Mouse (Mus musculus) CH12.LX (cell line): ENCODE measurements around the gene Bbs12. TPM values are rescaled to one million over a fixed set of nuclear protein-coding genes. Genes with fewer than 3 reads are reported as not detected.

Experiments used
- DNase-seq: peaks from one replicate; pipeline ENCODE4 v3.0.0-alpha.2; 2013; ENCODE audit errors: extremely low read depth
- H3K27ac ChIP-seq: 2 replicates; pipeline ENCODE4 v1.5.1; 2012; ENCODE audit warnings: low read depth, mild to moderate bottlenecking, control low read depth, moderate library complexity; ENCODE audit not compliant: insufficient read depth
- H3K27me3 ChIP-seq: replicated peaks from 2 replicates; pipeline ENCODE3; 2012; ENCODE audit warnings: inconsistent platforms
- H3K36me3 ChIP-seq, 2 experiments: replicated peaks in 1 of 2; 2 replicates each; pipeline versions ENCODE3 to v1.6.1; 2012; ENCODE audit warnings: inconsistent platforms in 1 of 2, low read length in 1 of 2, mild to moderate bottlenecking in 1 of 2, mixed read lengths in 1 of 2, moderate library complexity in 1 of 2; ENCODE audit not compliant: control insufficient read depth in 1 of 2, insufficient read depth in 1 of 2
- H3K4me1 ChIP-seq, 2 experiments: 2 replicates each; pipeline ENCODE4 v1.6.1; 2012; ENCODE audit warnings: inconsistent platforms in 1 of 2, moderate library complexity in 1 of 2; ENCODE audit not compliant: insufficient read depth in 2 of 2, control insufficient read depth in 1 of 2
- H3K4me2 ChIP-seq: 2 replicates; pipeline ENCODE4 v1.6.1; 2012; ENCODE audit warnings: low read depth, mild to moderate bottlenecking, control low read depth; ENCODE audit not compliant: poor library complexity, insufficient read depth, severe bottlenecking
- H3K4me3 ChIP-seq, 3 experiments: fragments of 150-350 bp in 1 of 3; sonication (generic) in 1 of 3; replicated peaks in 1 of 3; 2 replicates each; pipeline versions ENCODE3 to v1.5.1; 2011 to 2012; ENCODE audit warnings: low read depth in 2 of 3, low read length in 2 of 3, mild to moderate bottlenecking in 2 of 3, moderate library complexity in 2 of 3, control low read depth in 1 of 3, improper control_type of control experiment in 1 of 3, inconsistent platforms in 1 of 3, mixed read lengths in 1 of 3; ENCODE audit not compliant: poor library complexity in 1 of 3
- H3K79me2 ChIP-seq: replicated peaks from 2 replicates; pipeline ENCODE4 v1.6.1; 2012; ENCODE audit warnings: mild to moderate bottlenecking, moderate library complexity; ENCODE audit not compliant: control insufficient read depth, poor library complexity, insufficient read depth, severe bottlenecking; ENCODE audit errors: extremely low read depth
- H3K9ac ChIP-seq: 2 replicates; pipeline ENCODE4 v1.6.1; 2012; ENCODE audit warnings: low read depth, mild to moderate bottlenecking, control low read depth, moderate library complexity; ENCODE audit not compliant: insufficient read depth
- H3K9me3 ChIP-seq: replicated peaks from 2 replicates; pipeline ENCODE3; 2012; ENCODE audit warnings: low read length, inconsistent platforms, mixed read lengths
- CHD2 ChIP-seq: IDR thresholded peaks from 2 replicates; pipeline ENCODE4 v1.6.1; 2011; ENCODE audit warnings: low read length, improper control_type of control experiment
- CTCF ChIP-seq, 2 experiments: IDR thresholded peaks in 1 of 2; conservative IDR thresholded peaks in 1 of 2; 2 replicates each; pipeline ENCODE4 v1.5.1; 2011 to 2012; ENCODE audit warnings: low read depth in 2 of 2, low read length in 2 of 2, improper control_type of control experiment in 1 of 2, inconsistent platforms in 1 of 2, mild to moderate bottlenecking in 1 of 2, moderate library complexity in 1 of 2
- EP300 ChIP-seq: IDR thresholded peaks from 2 replicates; pipeline ENCODE4 v1.6.1; 2011; ENCODE audit warnings: low read length, improper control_type of control experiment
- IRF4 ChIP-seq: IDR thresholded peaks from 2 replicates; pipeline ENCODE4 v1.6.1; 2014; ENCODE audit warnings: low read depth, mild to moderate bottlenecking, inconsistent platforms, low read length, improper control_type of control experiment
- JUN ChIP-seq: IDR thresholded peaks from 2 replicates; pipeline ENCODE4 v1.6.1; 2011; ENCODE audit warnings: low read depth, mild to moderate bottlenecking, low read length, improper control_type of control experiment, moderate library complexity; ENCODE audit not compliant: insufficient read depth
- KAT2A ChIP-seq: IDR thresholded peaks from 2 replicates; pipeline ENCODE4 v1.6.1; 2012; ENCODE audit warnings: low read length, improper control_type of control experiment, inconsistent platforms; ENCODE audit not compliant: insufficient replicate concordance
- MEF2A ChIP-seq: IDR thresholded peaks from 2 replicates; pipeline ENCODE4 v1.6.1; 2014; ENCODE audit warnings: low read depth, mild to moderate bottlenecking, inconsistent platforms, low read length, improper control_type of control experiment, borderline replicate concordance
- MXI1 ChIP-seq: IDR thresholded peaks from 2 replicates; pipeline ENCODE4 v1.6.1; 2011; ENCODE audit warnings: mild to moderate bottlenecking, low read depth, low read length, improper control_type of control experiment
- MYC ChIP-seq: IDR thresholded peaks from 2 replicates; pipeline ENCODE4 v1.6.1; 2011; ENCODE audit warnings: low read depth, mild to moderate bottlenecking, improper control_type of control experiment, low read length
- PAX5 ChIP-seq: IDR thresholded peaks from 2 replicates; pipeline ENCODE4 v1.6.1; 2012; ENCODE audit warnings: low read length, inconsistent platforms, mixed read lengths
- POLR2A ChIP-seq: IDR thresholded peaks from 2 replicates; pipeline ENCODE4 v1.6.1; 2011; ENCODE audit warnings: low read depth, mild to moderate bottlenecking, improper control_type of control experiment, low read length
- RAD21 ChIP-seq: IDR thresholded peaks from 2 replicates; pipeline ENCODE4 v1.6.1; 2011; ENCODE audit warnings: low read depth, mild to moderate bottlenecking, low read length, improper control_type of control experiment, moderate library complexity
- RCOR1 ChIP-seq: conservative IDR thresholded peaks from 2 replicates; pipeline ENCODE4 v1.6.1; 2012; ENCODE audit warnings: low read depth, mild to moderate bottlenecking, inconsistent platforms, low read length, improper control_type of control experiment
- TBP ChIP-seq: conservative IDR thresholded peaks from 2 replicates; pipeline ENCODE4 v1.6.1; 2011; ENCODE audit warnings: low read depth, low read length, improper control_type of control experiment
- TCF12 ChIP-seq: IDR thresholded peaks from 2 replicates; pipeline ENCODE4 v1.6.1; 2014; ENCODE audit warnings: low read depth, mild to moderate bottlenecking, inconsistent platforms, low read length, improper control_type of control experiment
- USF1 ChIP-seq: IDR thresholded peaks from 2 replicates; pipeline ENCODE4 v1.6.1; 2014; ENCODE audit warnings: low read depth, mild to moderate bottlenecking, inconsistent platforms, low read length, improper control_type of control experiment
- ZMIZ1 ChIP-seq: IDR thresholded peaks from 2 replicates; pipeline ENCODE4 v1.6.1; 2012; ENCODE audit warnings: low read depth, mild to moderate bottlenecking, inconsistent platforms, low read length, improper control_type of control experiment
- dilution Hi-C: fragments of 300-500 bp; cut with MboI; formaldehyde crosslinking; loops from 2 replicates; pipeline ENCODE4 v1.14.3; 2020; ENCODE audit warnings: low sequenced_read_pairs; ENCODE audit not compliant: extremely low pct_unique_long_range_greater_than_20kb, extremely low pct_ligation_motif_present
- in situ Hi-C: fragments of 300-500 bp; cut with MboI; formaldehyde crosslinking; loops from 3 replicates; pipeline ENCODE4 v1.14.3; 2019; ENCODE audit warnings: low sequenced_read_pairs, low pct_ligation_motif_present, low pct_unique_long_range_greater_than_20kb, mixed read lengths
- polyA plus RNA-seq: library from polyadenylated mRNA; unstranded; fragments of >175 nt; gene quantifications from 2 replicates; pipeline ENCODE4 v1.2.1, GENCODE M21; 2012; ENCODE audit warnings: low read depth; ENCODE audit not compliant: insufficient read length
- total RNA-seq, 2 experiments: library from RNA; depleted of rRNA; stranded (reverse); fragments of 300-350 nt in 1 of 2; fragments of >200 nt in 1 of 2; gene quantifications; 2 replicates each; pipeline ENCODE4 v1.2.3; 2012 to 2014

Bbs12 gene
- total and polyA plus RNA-seq, 3 experiments, result 3.2 to 8.3 (median 4.0) TPM

GRCm38 (mm10) chr3:37349166-37349548 lies 36.8 kb downstream of the Bbs12 start:
- TF ChIP-seq TBP (no peak), CTCF (conservative IDR thresholded peaks at IDR 0.05 in 1 of 2, IDR thresholded peaks at IDR 0.05 in 1 of 2; ENCODE audit: low read depth in 2 of 2, low read length in 2 of 2) (no peak), EP300 (no peak), RCOR1 (no peak), PAX5 (no peak), MEF2A (no peak), TCF12 (no peak), CHD2 (no peak)
- no peak overlapping the region for H3K27ac ChIP-seq
- no peaks in the 10 kb centered on the region for H3K9me3 ChIP-seq
- H3K36me3 ChIP-seq, result no peaks in the 10 kb centered on the region
- in situ Hi-C loops, result no loop called here
- H3K4me1 ChIP-seq, result peaks cover 0 to 3% of the 10 kb centered on the region in 2 experiments; a peak in 3 of 4 replicates
- H3K4me2 ChIP-seq, result no peak overlapping the region
- H3K79me2 ChIP-seq, result no peaks in the 10 kb centered on the region
- H3K9ac ChIP-seq, result no peak overlapping the region
- no peak overlapping the region for H3K4me3 ChIP-seq
- peaks cover 3% of the 10 kb centered on the region for H3K27me3 ChIP-seq
- DNase-seq, result no peak
- dilution Hi-C loops, result no loop called here

DNA sequence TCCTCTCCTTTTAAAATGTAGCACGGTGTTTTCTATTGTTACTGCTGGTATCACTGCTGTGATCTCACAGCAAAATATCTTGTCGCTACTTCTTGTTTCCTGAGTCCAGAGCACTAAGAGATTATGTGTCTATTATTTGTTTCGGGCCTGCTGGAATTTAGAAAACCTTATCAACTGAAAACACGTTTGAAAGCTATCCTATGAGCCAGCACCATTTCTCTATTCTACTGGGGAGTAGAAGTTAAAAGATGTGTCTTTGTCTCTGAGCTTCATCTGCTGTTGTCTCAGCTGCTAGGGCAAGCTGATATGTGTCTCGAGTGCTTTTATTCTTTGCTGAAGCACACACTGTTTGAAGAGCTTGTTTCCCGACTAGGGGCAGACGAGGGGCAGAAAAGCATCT lies 38.0 kb downstream of the Bbs12 start:
- in situ Hi-C loops, result no loop called here
- no peak for DNase-seq
- Histone ChIP-seq H3K9me3 (no peaks in the 10 kb centered on the region), H3K79me2 (no peaks in the 10 kb centered on the region), H3K4me1 (no peaks in the 10 kb centered on the region; a peak in 1 of 4 replicates), H3K9ac (no peak overlapping the region), H3K27ac (no peak overlapping the region), H3K4me3 (no peak overlapping the region), H3K4me2 (no peak overlapping the region), H3K27me3 (no peaks in the 10 kb centered on the region), H3K36me3 (no peaks in the 10 kb centered on the region)
- TF ChIP-seq MYC (no peak), JUN (no peak), TBP (no peak)
- TF ChIP-seq, all 38 proteins: peak for 0
- dilution Hi-C loops, result no loop called here

DNA sequence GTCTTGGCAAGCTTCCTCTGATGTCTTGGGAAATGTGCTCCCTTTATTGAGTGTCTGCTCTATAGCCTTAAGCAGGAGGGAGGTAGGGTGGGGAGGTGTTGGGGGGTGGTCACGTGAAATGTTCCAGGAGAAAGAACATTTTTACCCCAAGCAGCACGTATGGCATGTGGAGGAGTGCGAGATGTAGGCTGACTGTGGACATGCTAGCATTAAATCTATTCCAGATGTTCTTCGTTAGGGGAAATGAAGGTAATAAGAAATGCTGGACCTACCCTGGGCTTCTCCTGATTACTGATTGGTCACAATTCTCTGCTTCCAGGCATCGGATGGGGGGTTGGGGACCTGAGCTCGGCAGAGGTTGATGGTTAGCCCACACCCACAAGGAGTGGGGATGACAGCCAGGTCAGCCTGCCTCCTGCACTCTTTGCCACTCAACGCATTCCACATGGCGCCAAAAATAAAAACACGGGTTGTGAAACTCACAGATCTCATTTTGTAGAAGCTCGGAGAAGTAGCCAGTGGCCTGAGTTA lies 41.7 kb downstream of the Bbs12 start:
- Histone ChIP-seq H3K27ac (no peak overlapping the region), H3K9me3 (no peaks in the 10 kb centered on the region), H3K4me2 (no peak overlapping the region), H3K79me2 (no peaks in the 10 kb centered on the region), H3K4me3 (no peak overlapping the region), H3K36me3 (no peaks in the 10 kb centered on the region), H3K9ac (no peak overlapping the region), H3K27me3 (no peaks in the 10 kb centered on the region), H3K4me1 (no peaks in the 10 kb centered on the region)
- dilution Hi-C loops, result no loop called here
- TF ChIP-seq KAT2A (no peak), RAD21 (no peak), MXI1 (no peak), POLR2A (no peak), USF1 (no peak), MYC (no peak), IRF4 (no peak), CTCF (conservative IDR thresholded peaks at IDR 0.05 in 1 of 2, IDR thresholded peaks at IDR 0.05 in 1 of 2; ENCODE audit: low read depth in 2 of 2, low read length in 2 of 2) (no peak), ZMIZ1 (no peak)
- in situ Hi-C loops, result no loop called here
- DNase-seq, result no peak
